Mouse (Mus musculus) ZHBTc4 (cell line): ENCODE measurements around the gene Olfr150.
"Not testable (repeated sequence)": the region's sequence is repeated elsewhere in the genome, so short reads cannot be mapped to it uniquely, and the experiment has no call there.

ENCODE experiments used
- DNase-seq: peaks from one replicate; pipeline ENCODE4 v3.0.0-alpha.2; 2011; ENCODE audit warnings: low read depth, low spot score

Gene Olfr150

GRCm38 (mm10) chr9:39730678-39731077 lies at the start of gene Olfr150:
Gene Olfr150, plus strand, starts transcription at chr9:39730978.
- no peak for DNase-seq

- not testable (repeated sequence) for DNase-seq
Measured at GRCm38 (mm10) chr9:39701123-39701522, 29.7 kb upstream of the Olfr150 start.

GRCm38 (mm10) chr9:39707017-39707416 lies 23.8 kb upstream of the Olfr150 start, which contains the start of gene Olfr149:
Gene Olfr149, minus strand, starts transcription at chr9:39707117.
- DNase-seq, result no peak

- peak; percentile 1 for DNase-seq
Measured at GRCm38 (mm10) chr9:39708958-39709357, 21.8 kb upstream of the Olfr150 start.

GRCm38 (mm10) chr9:39711053-39711452 lies 19.7 kb upstream of the Olfr150 start, which contains the start of gene Olfr965:
Gene Olfr965, plus strand, starts transcription at chr9:39711353.
- DNase-seq, result no peak

GRCm38 (mm10) chr9:39740741-39741140 lies 10.0 kb downstream of the Olfr150 start:
- peak; percentile 78 for DNase-seq

- no peak for DNase-seq
Measured at GRCm38 (mm10) chr9:39745949-39746348, 15.2 kb downstream of the Olfr150 start, which contains the start of gene Olfr967. Gene Olfr967, plus strand, starts transcription at chr9:39746249.

GRCm38 (mm10) chr9:39746428-39746827 lies 15.7 kb downstream of the Olfr150 start:
- no peak for DNase-seq

GRCm38 (mm10) chr9:39783153-39783552 lies 52.4 kb downstream of the Olfr150 start, which contains the start of gene Olfr968:
Gene Olfr968, minus strand, starts transcription at chr9:39783253.
- DNase-seq, result no peak
